Mouse (Mus musculus) megakaryocyte-erythroid progenitor cell, adult 5-6 weeks (primary cell): Measurements from ENCODE around the gene Gm4763. TPM values are rescaled to one million over a fixed set of nuclear protein-coding genes. Genes with fewer than 3 reads are reported as not detected.
"Not testable (repeated sequence)": the region's sequence is repeated elsewhere in the genome, so short reads cannot be mapped to it uniquely, and the experiment has no call there.

Experiments
- ATAC-seq: replicated peaks from 2 replicates; pipeline ENCODE4 v1.8.0; 2016; ENCODE audit warnings: mild to moderate bottlenecking, inconsistent platforms; ENCODE audit not compliant: severe bottlenecking, poor library complexity, low FRiP score, low TSS enrichment
- total RNA-seq, 2 experiments: library from RNA; stranded (forward) in 1 of 2; stranded (reverse) in 1 of 2; fragments of 200-1000, 215-1000 nt in 1 of 2; fragments of >200 nt in 1 of 2; fragmentation: Nextera tagmentation in 1 of 2; gene quantifications; 2 replicates each; pipeline ENCODE4 v1.2.3; 2014 to 2017

Gm4763 gene
- not detected in 2 replicates for total RNA-seq (2014; fragmentation: Nextera tagmentation)
- not detected in 2 replicates for total RNA-seq (2017)

GRCm38 (mm10) chr7:24726808-24727207 lies at the start of gene Gm4763:
Gene Gm4763 (minus strand): TSS chr7:24726908.
- ATAC-seq = not testable (repeated sequence)

- ATAC-seq = no peak
These were observed 49.4 kb upstream of the Gm4763 start for GRCm38 (mm10) chr7:24776145-24776544.

GRCm38 (mm10) chr7:24773942-24774535 lies 47.3 kb upstream of the Gm4763 start:
- no peak for ATAC-seq

GRCm38 (mm10) chr7:24771361-24771760 lies 44.7 kb upstream of the Gm4763 start:
- no peak for ATAC-seq

- ATAC-seq = no peak
These were observed 35.9 kb upstream of the Gm4763 start for GRCm38 (mm10) chr7:24762574-24762973.

- no peak for ATAC-seq
These were observed 34.5 kb upstream of the Gm4763 start for GRCm38 (mm10) chr7:24761161-24761560.

GRCm38 (mm10) chr7:24760211-24760610 lies 33.5 kb upstream of the Gm4763 start, which contains the start of gene Cd177:
Gene Cd177 (minus strand): TSS chr7:24760311.
- no peak for ATAC-seq

- ATAC-seq = no peak
These were observed 31.8 kb upstream of the Gm4763 start for GRCm38 (mm10) chr7:24758520-24758919.

GRCm38 (mm10) chr7:24753476-24753875 lies 26.8 kb upstream of the Gm4763 start:
- ATAC-seq = no peak

GRCm38 (mm10) chr7:24751610-24752009 lies 24.9 kb upstream of the Gm4763 start:
- no peak for ATAC-seq

GRCm38 (mm10) chr7:24750695-24751094 lies 24.0 kb upstream of the Gm4763 start:
- ATAC-seq = no peak

GRCm38 (mm10) chr7:24735970-24736670 lies 9.4 kb upstream of the Gm4763 start:
- 0 out of 2 replicates have a peak, but pooled peaks have one; percentile 52 for ATAC-seq

GRCm38 (mm10) chr7:24715039-24715438 lies 11.7 kb downstream of the Gm4763 start:
- no peak for ATAC-seq

- no peak for ATAC-seq
These were observed 17.8 kb downstream of the Gm4763 start, which contains the start of gene BC049730 for GRCm38 (mm10) chr7:24708832-24709292. Gene BC049730 (plus strand): TSS chr7:24709242.

- not testable (repeated sequence) for ATAC-seq
These were observed 23.9 kb downstream of the Gm4763 start for GRCm38 (mm10) chr7:24702841-24703240.

GRCm38 (mm10) chr7:24697891-24698290 lies 28.8 kb downstream of the Gm4763 start:
- not testable (repeated sequence) for ATAC-seq

- not testable (repeated sequence) for ATAC-seq
These were observed 34.0 kb downstream of the Gm4763 start for GRCm38 (mm10) chr7:24692693-24693092.

- ATAC-seq = not testable (repeated sequence)
These were observed 39.2 kb downstream of the Gm4763 start for GRCm38 (mm10) chr7:24687519-24687918.

GRCm38 (mm10) chr7:24684121-24684520 lies 42.6 kb downstream of the Gm4763 start:
- ATAC-seq = not testable (repeated sequence)

GRCm38 (mm10) chr7:24676575-24676974 lies 50.1 kb downstream of the Gm4763 start, which contains the start of gene Tex101:
Gene Tex101 (minus strand): TSS chr7:24676675.
- no peak for ATAC-seq
